Mouse (Mus musculus): ENCODE results near the gene Taf3. TPM values are rescaled to one million over a fixed set of nuclear protein-coding genes. Genes with fewer than 3 reads are reported as not detected.

Taf3 gene
- polyA plus RNA-seq, 1 experiment from 2014 or later: 11.4 TPM

DNA sequence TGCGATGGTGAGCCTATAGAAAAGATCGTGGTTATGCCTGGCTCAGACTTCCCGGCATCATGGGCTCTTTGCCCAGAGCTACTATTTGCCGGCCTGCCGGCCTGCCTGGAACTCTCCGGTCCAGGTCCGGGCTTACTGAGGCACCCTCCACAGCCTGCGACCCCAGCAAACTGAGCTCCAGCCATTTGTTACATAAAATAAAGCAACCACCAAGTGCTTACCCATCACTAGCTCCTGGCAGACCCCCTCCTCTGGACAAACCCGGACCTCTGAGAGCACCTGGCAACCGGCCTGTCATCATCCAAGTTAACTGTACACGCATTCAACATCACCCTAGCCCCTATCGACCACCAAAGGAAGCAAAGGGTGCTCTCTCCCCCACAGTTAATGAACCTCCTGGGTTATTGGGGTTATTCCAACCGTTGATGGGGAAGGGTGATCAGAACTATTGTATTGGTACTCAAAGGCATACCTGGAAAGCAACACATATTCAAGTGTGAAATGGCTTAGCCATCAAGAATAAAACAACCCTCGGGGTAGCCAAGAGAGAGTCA, 163.1 kb downstream of the Taf3 start:
- 2% methylated on average over 14 of the region's 14 CpGs for WGBS
- no peak overlapping the region; the same call in 1 of the 2 replicates for H3K4me2 ChIP-seq (ENCODE audit: low read length)
- ATAC-seq: no peak
- H3K9ac ChIP-seq (ENCODE audit: low read depth, low read length): no peak overlapping the region
- no peaks in the 10 kb centered on the region for H3K9me3 ChIP-seq (ENCODE audit: control insufficient read depth, low read length)
- peaks cover 54% of the 10 kb centered on the region for H3K27me3 ChIP-seq (replicated peaks; ENCODE audit: control insufficient read depth, insufficient read depth, low read length)
- no peak overlapping the region; the same call in 1 of the 2 replicates for H3K4me3 ChIP-seq (ENCODE audit: low read length)
- no peak overlapping the region for H3K27ac ChIP-seq (ENCODE audit: low read depth, low read length)
- H3K4me1 ChIP-seq (ENCODE audit: control insufficient read depth, insufficient read depth, low read depth, low read length): peaks cover 5% of the 10 kb centered on the region; the same call in 1 of the 2 replicates
- no peaks in the 10 kb centered on the region for H3K36me3 ChIP-seq (ENCODE audit: control insufficient read depth, insufficient read depth, low read length)

- Histone ChIP-seq H3K9me3 (ENCODE audit: control insufficient read depth, low read length) (no peaks in the 10 kb centered on the region), H3K9ac (ENCODE audit: low read depth, low read length) (no peak overlapping the region), H3K36me3 (ENCODE audit: control insufficient read depth, insufficient read depth, low read length) (no peaks in the 10 kb centered on the region), H3K27ac (ENCODE audit: low read depth, low read length) (no peak overlapping the region), H3K4me3 (ENCODE audit: low read length) (peak overlapping the region; percentile 17; the same call in 1 of the 2 replicates), H3K27me3 (replicated peaks; ENCODE audit: control insufficient read depth, insufficient read depth, low read length) (peaks cover 54% of the 10 kb centered on the region), H3K4me2 (ENCODE audit: low read length) (peak overlapping the region; percentile 47), H3K4me1 (ENCODE audit: control insufficient read depth, insufficient read depth, low read depth, low read length) (peaks cover 5% of the 10 kb centered on the region; the same call in 1 of the 2 replicates)
- no peak for ATAC-seq
- 2% methylated on average over 15 of the region's 15 CpGs for WGBS
Observed at GRCm38 (mm10) chr2:9884533-9885216, 163.7 kb downstream of the Taf3 start.

DNA sequence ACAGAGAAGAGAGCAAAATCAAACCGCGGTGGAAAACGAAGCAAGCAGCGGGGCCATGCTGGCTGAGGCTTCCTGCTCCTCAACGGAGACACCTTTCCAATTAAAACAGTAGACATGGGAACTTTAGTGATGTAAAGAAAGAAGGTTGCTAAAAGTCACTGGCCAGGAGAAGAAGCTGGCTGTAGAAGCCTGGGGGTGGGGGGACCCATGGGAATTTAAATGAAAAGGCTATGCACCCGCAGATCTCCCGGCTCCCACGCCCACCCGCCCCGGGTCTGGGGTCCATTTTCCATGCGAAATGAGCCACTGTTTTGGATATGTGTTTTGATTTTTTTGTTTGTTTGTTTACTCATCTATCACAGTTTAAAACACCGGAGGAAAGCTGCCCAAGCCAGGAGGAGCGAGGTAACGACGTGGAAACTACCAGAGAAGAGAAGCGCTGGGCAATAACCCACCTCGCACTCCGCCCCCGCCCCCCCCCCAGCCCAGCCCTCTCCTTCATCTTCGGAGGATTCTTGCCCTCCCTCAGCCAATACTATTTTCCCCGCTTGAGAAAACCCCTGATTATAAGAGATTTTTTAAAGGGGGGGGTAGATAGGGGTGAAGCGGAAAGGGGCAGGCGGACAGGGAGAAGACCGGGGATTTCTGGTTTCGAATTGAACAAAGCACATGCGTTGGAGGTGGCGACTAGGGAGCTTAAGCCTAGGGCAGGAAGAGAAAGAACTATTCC, 164.4 kb downstream of the Taf3 start:
- no peak for ATAC-seq
- no peak overlapping the region for H3K27ac ChIP-seq (ENCODE audit: low read depth, low read length)
- WGBS: 1% methylated on average over 27 of the region's 27 CpGs

DNA sequence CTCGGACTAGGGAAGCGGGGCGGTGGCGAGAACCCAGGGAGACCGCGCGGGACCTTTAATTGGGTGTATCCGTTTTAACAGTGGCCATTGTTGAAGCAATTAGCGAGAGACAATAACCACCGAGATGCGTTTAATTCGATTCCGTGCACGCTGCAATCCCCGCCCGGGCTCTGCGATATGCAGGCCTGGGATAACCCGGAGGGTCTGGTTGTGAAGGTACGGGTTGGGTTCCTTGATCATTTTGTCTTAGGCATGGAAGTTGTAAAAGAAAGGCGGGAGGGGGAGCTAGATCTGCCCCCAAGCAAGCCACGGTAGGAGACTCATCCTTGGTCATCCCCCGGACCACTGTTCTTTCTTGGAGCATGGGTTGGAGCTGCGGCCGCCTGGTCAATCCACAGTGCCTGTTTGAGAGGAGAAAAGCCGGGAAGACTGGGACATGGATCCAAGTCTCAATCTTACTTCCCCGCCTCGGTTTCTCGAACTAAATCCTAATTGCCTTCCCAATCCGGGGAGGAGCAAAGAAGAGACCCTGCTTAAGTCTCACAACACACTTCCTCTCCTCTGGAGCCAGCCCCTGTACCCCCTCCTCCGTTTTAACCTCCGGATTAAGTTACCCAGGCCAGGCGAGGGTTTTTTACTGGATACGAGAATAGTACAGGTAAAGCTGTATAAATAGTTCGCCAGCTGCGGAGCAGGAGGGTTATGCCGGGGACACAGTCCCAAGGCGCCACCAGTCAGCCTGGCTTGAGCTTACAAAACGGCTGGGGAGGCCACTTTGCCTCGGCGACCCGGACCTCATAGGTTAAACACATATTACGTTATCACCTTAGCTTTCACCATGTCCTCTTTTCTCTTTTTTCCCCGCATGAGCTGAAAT, 165.2 kb downstream of the Taf3 start:
- H3K4me2 ChIP-seq (ENCODE audit: low read length): peak overlapping the region; percentile 47
- H3K4me1 ChIP-seq (ENCODE audit: control insufficient read depth, insufficient read depth, low read depth, low read length): peaks cover 7% of the 10 kb centered on the region; the same call in 1 of the 2 replicates
- peak overlapping the region; percentile 30 for H3K4me3 ChIP-seq (ENCODE audit: low read length)
- under 1% methylated on average over 43 of the region's 43 CpGs for WGBS
- no peak for ATAC-seq
- peaks cover 52% of the 10 kb centered on the region for H3K27me3 ChIP-seq (replicated peaks; ENCODE audit: control insufficient read depth, insufficient read depth, low read length)
- no peak overlapping the region for H3K9ac ChIP-seq (ENCODE audit: low read depth, low read length)
- H3K9me3 ChIP-seq (ENCODE audit: control insufficient read depth, low read length): no peaks in the 10 kb centered on the region
- no peak overlapping the region for H3K27ac ChIP-seq (ENCODE audit: low read depth, low read length)
- H3K36me3 ChIP-seq (ENCODE audit: control insufficient read depth, insufficient read depth, low read length): no peaks in the 10 kb centered on the region

More for the DNA sequence above, 164.4 kb downstream of the Taf3 start:
- Histone ChIP-seq H3K4me2 (ENCODE audit: low read length) (peak overlapping the region; percentile 47), H3K9ac (ENCODE audit: low read depth, low read length) (no peak overlapping the region), H3K9me3 (ENCODE audit: control insufficient read depth, low read length) (no peaks in the 10 kb centered on the region), H3K4me1 (ENCODE audit: control insufficient read depth, insufficient read depth, low read depth, low read length) (peaks cover 5% of the 10 kb centered on the region; the same call in 1 of the 2 replicates), H3K27me3 (replicated peaks; ENCODE audit: control insufficient read depth, insufficient read depth, low read length) (peaks cover 52% of the 10 kb centered on the region), H3K4me3 (ENCODE audit: low read length) (peak overlapping the region; percentile 17), H3K36me3 (ENCODE audit: control insufficient read depth, insufficient read depth, low read length) (no peaks in the 10 kb centered on the region)

DNA sequence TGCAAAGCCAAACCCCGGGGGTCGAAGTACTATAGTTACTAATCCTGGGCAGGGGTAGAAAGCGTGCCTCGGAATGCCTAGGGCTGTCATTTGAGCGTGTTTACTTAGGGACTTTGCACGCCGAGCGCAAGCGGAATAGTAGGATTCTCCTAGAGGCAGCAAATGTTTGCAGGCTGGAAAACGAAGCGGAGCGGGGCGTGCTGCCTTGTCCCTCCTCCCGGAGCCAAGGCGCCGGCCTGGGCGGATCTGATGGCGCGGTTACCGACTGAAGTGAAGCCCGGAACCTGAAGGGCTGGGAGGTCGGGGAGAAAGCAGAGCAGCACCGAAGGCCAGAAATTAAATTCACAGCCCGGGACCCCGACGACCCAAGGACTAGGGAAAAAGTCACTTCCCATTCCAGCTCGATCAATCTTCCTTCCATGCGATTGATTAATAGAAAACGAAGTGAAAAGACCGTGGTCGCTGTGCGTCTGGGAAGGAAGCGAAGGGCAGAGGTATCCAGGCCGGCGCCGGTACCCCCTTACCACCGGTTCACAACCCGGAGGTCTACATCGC, 165.9 kb downstream of the Taf3 start:
- under 1% methylated on average over 39 of the region's 39 CpGs for WGBS
- ATAC-seq: no peak
- H3K27ac ChIP-seq (ENCODE audit: low read depth, low read length): no peak overlapping the region

GRCm38 (mm10) chr2:9881611-9882023, 166.8 kb downstream of the Taf3 start:
- no peak overlapping the region for H3K9ac ChIP-seq (ENCODE audit: low read depth, low read length)
- H3K27me3 ChIP-seq (replicated peaks; ENCODE audit: control insufficient read depth, insufficient read depth, low read length): peaks cover 41% of the 10 kb centered on the region
- H3K4me3 ChIP-seq (ENCODE audit: low read length): peak overlapping the region; percentile 29; the same call in 1 of the 2 replicates
- peak; percentile 31; the same call in 1 of the 2 replicates for ATAC-seq
- no peaks in the 10 kb centered on the region for H3K36me3 ChIP-seq (ENCODE audit: control insufficient read depth, insufficient read depth, low read length)
- peaks cover 7% of the 10 kb centered on the region; the same call in 1 of the 2 replicates for H3K4me1 ChIP-seq (ENCODE audit: control insufficient read depth, insufficient read depth, low read depth, low read length)
- H3K9me3 ChIP-seq (ENCODE audit: control insufficient read depth, low read length): no peaks in the 10 kb centered on the region
- H3K27ac ChIP-seq (ENCODE audit: low read depth, low read length): no peak overlapping the region; the same call in 1 of the 2 replicates
- 2% methylated on average over 13 of the region's 13 CpGs for WGBS
- H3K4me2 ChIP-seq (ENCODE audit: low read length): peak overlapping the region; percentile 54

More for the DNA sequence above, 165.9 kb downstream of the Taf3 start:
- H3K36me3 ChIP-seq (ENCODE audit: control insufficient read depth, insufficient read depth, low read length): no peaks in the 10 kb centered on the region
- H3K9me3 ChIP-seq (ENCODE audit: control insufficient read depth, low read length): no peaks in the 10 kb centered on the region
- H3K4me1 ChIP-seq (ENCODE audit: control insufficient read depth, insufficient read depth, low read depth, low read length): peaks cover 7% of the 10 kb centered on the region; the same call in 1 of the 2 replicates
- peak overlapping the region; percentile 47 for H3K4me2 ChIP-seq (ENCODE audit: low read length)
- H3K9ac ChIP-seq (ENCODE audit: low read depth, low read length): peak overlapping the region; percentile 20
- peaks cover 46% of the 10 kb centered on the region for H3K27me3 ChIP-seq (replicated peaks; ENCODE audit: control insufficient read depth, insufficient read depth, low read length)
- H3K4me3 ChIP-seq (ENCODE audit: low read length): peak overlapping the region; percentile 30

- peaks cover 7% of the 10 kb centered on the region; the same call in 1 of the 2 replicates for H3K4me1 ChIP-seq (ENCODE audit: control insufficient read depth, insufficient read depth, low read depth, low read length)
- H3K9me3 ChIP-seq (ENCODE audit: control insufficient read depth, low read length): no peaks in the 10 kb centered on the region
- WGBS: under 1% methylated on average over 33 of the region's 35 CpGs
- H3K9ac ChIP-seq (ENCODE audit: low read depth, low read length): peak within 1 kb of the TSS; percentile 30; the same call in 1 of the 2 replicates
- H3K4me3 ChIP-seq (ENCODE audit: low read length): peak within 1 kb of the TSS; percentile 30
- H3K27me3 ChIP-seq (replicated peaks; ENCODE audit: control insufficient read depth, insufficient read depth, low read length): peaks cover 39% of the 10 kb centered on the region
- no peaks in the 10 kb centered on the region for H3K36me3 ChIP-seq (ENCODE audit: control insufficient read depth, insufficient read depth, low read length)
- no peak for ATAC-seq
- H3K4me2 ChIP-seq (ENCODE audit: low read length): peak within 1 kb of the TSS; percentile 54
- no peak within 1 kb of the TSS; the same call in 1 of the 2 replicates for H3K27ac ChIP-seq (ENCODE audit: low read depth, low read length)
Observed at GRCm38 (mm10) chr2:9881051-9881591, 167.3 kb downstream of the Taf3 start, which contains the start of gene 4930412O13Rik. Gene 4930412O13Rik (plus strand): TSS chr2:9881252.

DNA sequence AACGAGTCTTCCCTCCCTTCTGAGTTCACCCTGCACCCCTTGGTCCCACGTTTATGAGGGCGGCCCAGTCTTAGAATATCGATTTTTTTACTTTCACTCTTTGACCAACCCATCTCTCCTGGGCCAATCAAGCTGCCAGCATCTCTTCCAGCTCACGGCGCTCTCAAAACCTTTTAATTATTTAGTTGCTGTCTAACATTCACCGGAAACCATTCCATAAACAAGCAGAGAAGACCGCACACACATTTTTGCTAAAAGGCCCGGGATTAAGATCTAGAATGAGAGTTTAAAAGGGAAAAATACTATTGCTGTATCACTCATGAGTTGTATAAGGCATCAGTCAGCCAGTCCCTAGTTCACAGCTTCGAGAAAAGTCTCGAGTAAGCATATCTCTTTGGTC, 168.1 kb downstream of the Taf3 start:
- Histone ChIP-seq H3K27me3 (replicated peaks; ENCODE audit: control insufficient read depth, insufficient read depth, low read length) (peaks cover 36% of the 10 kb centered on the region), H3K9me3 (ENCODE audit: control insufficient read depth, low read length) (no peaks in the 10 kb centered on the region), H3K9ac (ENCODE audit: low read depth, low read length) (no peak overlapping the region), H3K4me3 (ENCODE audit: low read length) (no peak overlapping the region), H3K4me2 (ENCODE audit: low read length) (0 out of 2 replicates have a peak overlapping the region, but pooled peaks have one; percentile 5), H3K4me1 (ENCODE audit: control insufficient read depth, insufficient read depth, low read depth, low read length) (peaks cover 7% of the 10 kb centered on the region; the same call in 1 of the 2 replicates), H3K36me3 (ENCODE audit: control insufficient read depth, insufficient read depth, low read length) (no peaks in the 10 kb centered on the region), H3K27ac (ENCODE audit: low read depth, low read length) (no peak overlapping the region)
- no peak for ATAC-seq
- 4% methylated on average over 11 of the region's 11 CpGs for WGBS

Measured in hindbrain, embryonic 16.5 days (tissue).